Mouse (Mus musculus): Measurements from ENCODE around the gene Tsg101. TPM values are rescaled to one million over a fixed set of nuclear protein-coding genes. Genes with fewer than 3 reads are reported as not detected.

Gene Tsg101
- polyA plus RNA-seq (2015; fragmentation: Nextera tagmentation; extraction: Ambion mirVana): 127 and 131 TPM in 2 replicates

- H3K27me3 ChIP-seq (ENCODE audit: control insufficient read depth, insufficient read depth, low read length): no peaks in the 10 kb centered on the region
- H3K27ac ChIP-seq (replicated peaks): peak within 1 kb of the TSS; percentile 99
- ATAC-seq (ENCODE audit: low FRiP score, low TSS enrichment) (peak; percentile 96), DNase-seq (ENCODE audit: low spot score) (peak; percentile 93)
- H3K36me3 ChIP-seq (ENCODE audit: control insufficient read depth, insufficient read depth, low read length): no peaks in the 10 kb centered on the region
- H3K4me3 ChIP-seq (ENCODE audit: low read depth, low read length): peak within 1 kb of the TSS; percentile 90
- H3K4me2 ChIP-seq (replicated peaks; ENCODE audit: low read depth): peak within 1 kb of the TSS; percentile 72
- no peaks in the 10 kb centered on the region; the same call in none of the 2 replicates for H3K4me1 ChIP-seq (replicated peaks; ENCODE audit: control insufficient read depth, insufficient read depth)
- under 1% methylated on average over 75 of the region's 75 CpGs for WGBS
- peak within 1 kb of the TSS; percentile 95 for H3K9ac ChIP-seq (ENCODE audit: low read length)
- peak; percentile 39; the same call in 1 of the 2 replicates for TF ChIP-seq CTCF (IDR thresholded peaks at IDR 0.05; ENCODE audit: low read depth)
- TF ChIP-seq EP300 (optimal IDR thresholded peaks at IDR 0.05): no peak
- no peaks in the 10 kb centered on the region for H3K9me3 ChIP-seq (ENCODE audit: control insufficient read depth, low read length)
These were observed at the start of gene Tsg101 for GRCm38 (mm10) chr7:46919551-46920176. Tsg101 (minus strand) TSS chr7:46919969.

GRCm38 (mm10) chr7:46964070-46964469 is 44.3 kb upstream of the Tsg101 start:
- DNase-seq (ENCODE audit: low spot score) (no peak), ATAC-seq (ENCODE audit: low FRiP score, low TSS enrichment) (no peak)
- Histone ChIP-seq H3K9me3 (ENCODE audit: control insufficient read depth, low read length) (no peaks in the 10 kb centered on the region), H3K4me2 (replicated peaks; ENCODE audit: low read depth) (no peak overlapping the region), H3K36me3 (ENCODE audit: control insufficient read depth, insufficient read depth, low read length) (no peaks in the 10 kb centered on the region), H3K9ac (ENCODE audit: low read length) (no peak overlapping the region), H3K27me3 (ENCODE audit: control insufficient read depth, insufficient read depth, low read length) (no peaks in the 10 kb centered on the region), H3K4me1 (replicated peaks; ENCODE audit: control insufficient read depth, insufficient read depth) (0 out of 2 replicates have a peak, but pooled peaks cover 2% of the 10 kb centered on the region), H3K27ac (replicated peaks) (no peak overlapping the region), H3K4me3 (ENCODE audit: low read depth, low read length) (no peak overlapping the region)
- TF ChIP-seq CTCF (IDR thresholded peaks at IDR 0.05; ENCODE audit: low read depth) (no peak), EP300 (optimal IDR thresholded peaks at IDR 0.05) (no peak)
- WGBS: 64% methylated on average over 7 of the region's 7 CpGs

- no peaks in the 10 kb centered on the region for H3K9me3 ChIP-seq (ENCODE audit: control insufficient read depth, low read length)
- no peaks in the 10 kb centered on the region for H3K36me3 ChIP-seq (ENCODE audit: control insufficient read depth, insufficient read depth, low read length)
- no peak overlapping the region for H3K9ac ChIP-seq (ENCODE audit: low read length)
- WGBS: 1% methylated on average over 9 of the region's 9 CpGs
- H3K4me1 ChIP-seq (replicated peaks; ENCODE audit: control insufficient read depth, insufficient read depth): 0 out of 2 replicates have a peak, but pooled peaks cover 2% of the 10 kb centered on the region
- DNase-seq (ENCODE audit: low spot score) (peak; percentile 77), ATAC-seq (ENCODE audit: low FRiP score, low TSS enrichment) (peak; percentile 74)
- no peak overlapping the region for H3K4me3 ChIP-seq (ENCODE audit: low read depth, low read length)
- TF ChIP-seq CTCF (IDR thresholded peaks at IDR 0.05; ENCODE audit: low read depth) (peak; percentile 93), EP300 (optimal IDR thresholded peaks at IDR 0.05) (no peak)
- H3K27ac ChIP-seq (replicated peaks): peak overlapping the region; percentile 84
- H3K27me3 ChIP-seq (ENCODE audit: control insufficient read depth, insufficient read depth, low read length): no peaks in the 10 kb centered on the region
- peak overlapping the region; percentile 42 for H3K4me2 ChIP-seq (replicated peaks; ENCODE audit: low read depth)
These were observed 43.2 kb upstream of the Tsg101 start for GRCm38 (mm10) chr7:46962806-46963618.

GRCm38 (mm10) chr7:46962132-46962531 is 42.4 kb upstream of the Tsg101 start:
- H3K27me3 ChIP-seq (ENCODE audit: control insufficient read depth, insufficient read depth, low read length): no peaks in the 10 kb centered on the region
- H3K36me3 ChIP-seq (ENCODE audit: control insufficient read depth, insufficient read depth, low read length): no peaks in the 10 kb centered on the region
- H3K4me2 ChIP-seq (replicated peaks; ENCODE audit: low read depth): no peak overlapping the region
- no peak for TF ChIP-seq EP300 (optimal IDR thresholded peaks at IDR 0.05)
- no peaks in the 10 kb centered on the region for H3K9me3 ChIP-seq (ENCODE audit: control insufficient read depth, low read length)
- peak overlapping the region; percentile 84 for H3K27ac ChIP-seq (replicated peaks)
- ATAC-seq (ENCODE audit: low FRiP score, low TSS enrichment) (no peak), DNase-seq (ENCODE audit: low spot score) (no peak)
- no peak overlapping the region for H3K4me3 ChIP-seq (ENCODE audit: low read depth, low read length)
- H3K4me1 ChIP-seq (replicated peaks; ENCODE audit: control insufficient read depth, insufficient read depth): 0 out of 2 replicates have a peak, but pooled peaks cover 2% of the 10 kb centered on the region
- no peak overlapping the region for H3K9ac ChIP-seq (ENCODE audit: low read length)

- H3K27ac ChIP-seq (replicated peaks): no peak overlapping the region
These were observed 41.2 kb upstream of the Tsg101 start for GRCm38 (mm10) chr7:46960991-46961390.

More at GRCm38 (mm10) chr7:46960991-46961390, 41.2 kb upstream of the Tsg101 start:
- 55% methylated on average over 3 of the region's 3 CpGs for WGBS
- H3K9me3 ChIP-seq (ENCODE audit: control insufficient read depth, low read length): no peaks in the 10 kb centered on the region
- no peak overlapping the region for H3K9ac ChIP-seq (ENCODE audit: low read length)
- no peak for ATAC-seq (ENCODE audit: low FRiP score, low TSS enrichment)
- H3K4me3 ChIP-seq (ENCODE audit: low read depth, low read length): no peak overlapping the region
- DNase-seq (ENCODE audit: low spot score): no peak
- H3K27me3 ChIP-seq (ENCODE audit: control insufficient read depth, insufficient read depth, low read length): no peaks in the 10 kb centered on the region
- H3K36me3 ChIP-seq (ENCODE audit: control insufficient read depth, insufficient read depth, low read length): no peaks in the 10 kb centered on the region
- 0 out of 2 replicates have a peak, but pooled peaks cover 2% of the 10 kb centered on the region for H3K4me1 ChIP-seq (replicated peaks; ENCODE audit: control insufficient read depth, insufficient read depth)
- H3K4me2 ChIP-seq (replicated peaks; ENCODE audit: low read depth): no peak overlapping the region
- no peak for TF ChIP-seq EP300 (optimal IDR thresholded peaks at IDR 0.05)
- no peak for TF ChIP-seq CTCF (IDR thresholded peaks at IDR 0.05; ENCODE audit: low read depth)

All from stomach, postnatal 0 days (tissue).